Mouse (Mus musculus) intestine, postnatal 0 days (tissue): ENCODE data around the gene Satl1. TPM values are rescaled to one million over a fixed set of nuclear protein-coding genes. Genes with fewer than 3 reads are reported as not detected.
"Not testable (repeated sequence)": the region's sequence is repeated elsewhere in the genome, so short reads cannot be mapped to it uniquely, and the experiment has no call there.

ENCODE experiments used
- ATAC-seq: fragments of 200-750 bp; cut with Nextera tagmentation; 2 replicates; pipeline ENCODE4 v1.8.0; 2017; ENCODE audit warnings: mild to moderate bottlenecking, moderate TSS enrichment, moderate library complexity
- H3K27ac ChIP-seq: fragments of 300-500 bp; sonication (generic); 2 replicates; pipeline ENCODE4 v1.5.1; 2014; ENCODE audit warnings: mild to moderate bottlenecking, low read depth, low read length, moderate library complexity
- H3K27me3 ChIP-seq: fragments of 300-500 bp; sonication (generic); replicated peaks from 2 replicates; pipeline ENCODE4 v1.6.1; 2014; ENCODE audit warnings: low read length, mixed read lengths; ENCODE audit not compliant: control insufficient read depth, insufficient read depth
- H3K36me3 ChIP-seq: fragments of 300-500 bp; sonication (generic); 2 replicates; pipeline ENCODE4 v1.6.1; 2014; ENCODE audit warnings: mild to moderate bottlenecking, moderate library complexity; ENCODE audit not compliant: control insufficient read depth, insufficient read depth
- H3K4me1 ChIP-seq: fragments of 300-500 bp; sonication (generic); replicated peaks from 2 replicates; pipeline ENCODE4 v1.6.1; 2014; ENCODE audit warnings: antibody characterized with exemption, low read length, mixed read lengths; ENCODE audit not compliant: control insufficient read depth, insufficient read depth
- H3K4me2 ChIP-seq: fragments of 300-500 bp; sonication (generic); replicated peaks from 2 replicates; pipeline ENCODE4 v1.6.1; 2014; ENCODE audit warnings: low read depth, mild to moderate bottlenecking, moderate library complexity
- H3K4me3 ChIP-seq: fragments of 300-500 bp; sonication (generic); 2 replicates; pipeline ENCODE4 v1.5.1; 2014; ENCODE audit warnings: low read depth, low read length
- H3K9ac ChIP-seq: fragments of 300-500 bp; sonication (generic); 2 replicates; pipeline ENCODE4 v1.6.1; 2014; ENCODE audit warnings: mild to moderate bottlenecking, low read depth, low read length
- H3K9me3 ChIP-seq: fragments of 300-500 bp; sonication (generic); 2 replicates; pipeline ENCODE4 v1.6.1; 2016; ENCODE audit warnings: mixed run types; ENCODE audit not compliant: control insufficient read depth
- CTCF ChIP-seq: sonication (generic); IDR thresholded peaks from 2 replicates; pipeline ENCODE4 v1.5.1; 2016; ENCODE audit warnings: low read depth, mild to moderate bottlenecking, control low read depth, antibody characterized with exemption, moderate library complexity
- WGBS: fragments of 180-500 bp; shearing (Covaris S2); extraction: QIAGEN DNeasy Blood & Tissue Kit; methylation state at CpG from one replicate; pipeline ENCODE4 v1.1.7; 2014; 5-methylcytosine and 5-hydroxymethylcytosine counted together
- polyA plus RNA-seq: library from polyadenylated mRNA; unstranded; fragments of >200 nt; fragmentation: Nextera tagmentation; extraction: Ambion mirVana; gene quantifications from 2 replicates; pipeline ENCODE4 v1.2.1, GENCODE M21; 2015

The Satl1 gene
- polyA plus RNA-seq: not detected in 2 replicates

GRCm38 (mm10) chrX:112406679-112407078, at the start of gene Satl1:
Gene Satl1, minus strand, starts transcription at chrX:112406779.
- TF ChIP-seq CTCF: no peak
- Histone ChIP-seq H3K27ac (no peak within 1 kb of the TSS), H3K4me3 (no peak within 1 kb of the TSS), H3K9me3 (no peaks in the 10 kb centered on the region), H3K27me3 (no peaks in the 10 kb centered on the region), H3K4me1 (no peaks in the 10 kb centered on the region), H3K4me2 (no peak within 1 kb of the TSS), H3K9ac (no peak within 1 kb of the TSS), H3K36me3 (no peaks in the 10 kb centered on the region)
- no peak for ATAC-seq
- WGBS: 93% methylated on average over 3 of the region's 3 CpGs

- Histone ChIP-seq H3K4me3 (no peak overlapping the region), H3K9me3 (no peaks in the 10 kb centered on the region), H3K27me3 (no peaks in the 10 kb centered on the region), H3K36me3 (no peaks in the 10 kb centered on the region), H3K27ac (no peak overlapping the region), H3K9ac (no peak overlapping the region), H3K4me2 (no peak overlapping the region), H3K4me1 (no peaks in the 10 kb centered on the region)
- WGBS: 52% methylated on average over 2 of the region's 2 CpGs
- TF ChIP-seq CTCF: no peak
- ATAC-seq: peak; percentile 69; the same call in 1 of the 2 replicates
Observed at GRCm38 (mm10) chrX:112438064-112438463, 31.5 kb upstream of the Satl1 start.

DNA sequence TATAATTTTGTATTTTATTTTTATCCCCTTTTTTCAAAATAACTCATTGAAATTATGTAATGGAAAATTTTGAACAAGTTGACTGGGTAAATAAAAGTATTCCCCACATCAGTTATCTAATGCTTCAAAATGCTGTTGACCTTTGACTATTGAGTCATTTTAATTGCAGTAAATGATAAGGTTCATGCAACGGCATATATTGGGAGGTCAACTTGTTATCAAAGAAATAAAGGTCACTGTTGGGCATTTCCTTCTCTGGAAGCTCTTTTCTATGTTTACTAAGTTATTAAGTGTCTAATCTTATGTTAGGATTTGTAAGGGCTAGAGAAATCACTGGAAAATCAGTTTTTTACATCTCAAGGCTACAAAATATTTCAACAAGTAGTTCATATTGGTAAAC, 31.0 kb upstream of the Satl1 start:
- peak; percentile 63; the same call in 1 of the 2 replicates for ATAC-seq
- no peak for TF ChIP-seq CTCF
- H3K9ac ChIP-seq: no peak overlapping the region

DNA sequence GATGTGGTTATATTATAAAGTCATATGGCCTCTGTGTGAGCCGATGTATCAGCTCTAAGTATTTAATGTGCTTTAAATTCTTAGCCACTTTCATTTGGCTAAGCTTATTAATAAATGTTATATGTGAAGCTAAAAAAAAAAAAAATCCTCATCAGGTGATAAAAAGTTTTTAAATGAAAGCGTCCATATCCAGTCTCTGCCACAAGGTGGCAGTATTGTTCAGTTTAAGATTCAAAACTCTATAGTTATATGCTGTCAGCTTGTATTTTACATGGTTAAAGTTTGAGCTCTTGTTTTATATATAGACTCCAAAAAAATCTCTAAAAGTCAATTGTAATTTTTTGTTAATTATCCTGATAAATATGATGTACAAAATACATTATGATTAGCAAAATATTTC, 16.4 kb upstream of the Satl1 start:
- 41% methylated on average over 2 of the region's 2 CpGs for WGBS
- not testable (repeated sequence) for H3K9ac ChIP-seq, H3K27me3 ChIP-seq, H3K27ac ChIP-seq, ATAC-seq, H3K4me3 ChIP-seq, H3K4me2 ChIP-seq, H3K9me3 ChIP-seq, H3K36me3 ChIP-seq, H3K4me1 ChIP-seq
- TF ChIP-seq CTCF: peak; percentile 47

More for the DNA sequence above, 31.0 kb upstream of the Satl1 start:
- Histone ChIP-seq H3K36me3 (no peaks in the 10 kb centered on the region), H3K4me3 (no peak overlapping the region), H3K9me3 (no peaks in the 10 kb centered on the region), H3K4me2 (no peak overlapping the region), H3K27me3 (no peaks in the 10 kb centered on the region), H3K4me1 (no peaks in the 10 kb centered on the region), H3K27ac (no peak overlapping the region)
- WGBS: 48% methylated on average over 1 of the region's 1 CpGs

DNA sequence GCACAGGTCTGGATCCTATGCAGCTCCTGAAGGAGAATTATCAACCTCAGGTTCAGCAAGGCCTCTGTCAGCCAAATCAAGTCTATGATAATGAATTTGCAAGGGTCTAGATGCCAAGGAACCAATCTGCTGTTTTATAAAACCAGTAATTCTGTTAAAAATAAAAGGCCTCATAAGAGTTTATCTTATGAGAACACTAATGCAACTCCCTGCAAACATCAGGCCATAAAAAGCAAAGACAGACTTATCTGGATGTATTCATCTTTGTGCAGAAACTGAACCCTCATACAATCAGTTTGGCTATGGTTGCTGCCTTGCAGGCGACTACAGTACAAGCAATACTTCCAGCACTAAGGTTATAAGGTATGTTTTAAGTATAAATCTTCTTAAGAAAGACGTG, 5.7 kb upstream of the Satl1 start:
- H3K27me3 ChIP-seq: no peaks in the 10 kb centered on the region
- WGBS: 67% methylated on average over 2 of the region's 2 CpGs
- H3K36me3 ChIP-seq: no peaks in the 10 kb centered on the region
- H3K4me2 ChIP-seq: no peak overlapping the region
- no peaks in the 10 kb centered on the region for H3K4me1 ChIP-seq
- no peak overlapping the region for H3K4me3 ChIP-seq
- TF ChIP-seq CTCF: no peak
- no peaks in the 10 kb centered on the region for H3K9me3 ChIP-seq
- no peak for ATAC-seq
- H3K9ac ChIP-seq: no peak overlapping the region
- H3K27ac ChIP-seq: no peak overlapping the region

DNA sequence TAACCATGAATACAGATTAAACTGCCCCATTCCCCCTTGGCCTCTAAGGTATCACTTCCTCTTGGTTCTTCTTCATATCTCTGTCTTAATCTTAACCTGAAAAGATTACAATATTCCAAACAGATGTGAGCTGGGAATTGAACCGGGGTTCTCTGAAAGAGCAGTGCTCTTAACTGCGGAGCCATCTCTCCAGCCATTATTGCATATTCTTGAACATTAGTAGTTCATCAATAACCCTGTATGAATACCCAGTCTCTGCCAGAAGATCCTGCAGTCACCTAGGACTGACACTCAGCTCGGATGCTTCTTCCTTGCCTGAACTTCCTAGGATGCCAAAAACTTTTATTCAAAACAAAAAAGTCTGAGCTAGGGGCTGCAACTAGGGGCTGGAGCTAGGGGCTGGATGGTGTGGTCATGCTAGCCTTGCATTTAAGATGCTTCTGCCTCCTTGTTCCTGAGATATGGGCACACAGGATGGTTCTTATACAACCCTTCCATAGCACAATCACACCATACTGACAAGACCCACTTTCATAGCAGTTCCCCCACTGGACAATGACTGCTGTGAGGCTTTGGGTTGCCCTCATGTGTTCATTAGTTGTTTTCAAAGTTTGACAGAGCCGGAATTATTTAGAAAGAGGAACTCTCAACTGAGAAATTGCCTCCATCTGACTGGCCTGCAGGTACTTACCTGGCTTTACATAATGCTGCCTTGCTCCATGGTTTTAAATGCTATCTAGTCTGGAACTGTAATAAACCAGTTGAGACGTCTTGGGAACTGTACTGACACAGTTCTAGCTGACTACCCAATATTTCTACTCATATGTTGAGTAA, 35.8 kb downstream of the Satl1 start:
- WGBS: 81% methylated on average over 5 of the region's 5 CpGs
- H3K9me3 ChIP-seq, H3K9ac ChIP-seq, H3K4me3 ChIP-seq, H3K36me3 ChIP-seq, H3K27me3 ChIP-seq, H3K4me2 ChIP-seq, H3K4me1 ChIP-seq, H3K27ac ChIP-seq: not testable (repeated sequence)
- ATAC-seq: peak; percentile 99
